Mouse (Mus musculus) G1E (cell line): ENCODE measurements around the gene Rassf1.

Source experiments
- CTCF ChIP-seq: IDR thresholded peaks from 2 replicates; pipeline ENCODE4 v1.5.1; 2012; ENCODE audit warnings: low read depth, low read length, inconsistent platforms, mixed read lengths
- GATA1 ChIP-seq: IDR thresholded peaks from 2 replicates; pipeline ENCODE4 v1.6.1; 2012; ENCODE audit warnings: borderline replicate concordance, low read length, inconsistent platforms, mixed read lengths
- TAL1 ChIP-seq: conservative IDR thresholded peaks from 2 replicates; pipeline ENCODE4 v1.6.1; 2012; ENCODE audit warnings: low read depth, low read length, inconsistent platforms, mixed read lengths

DNA sequence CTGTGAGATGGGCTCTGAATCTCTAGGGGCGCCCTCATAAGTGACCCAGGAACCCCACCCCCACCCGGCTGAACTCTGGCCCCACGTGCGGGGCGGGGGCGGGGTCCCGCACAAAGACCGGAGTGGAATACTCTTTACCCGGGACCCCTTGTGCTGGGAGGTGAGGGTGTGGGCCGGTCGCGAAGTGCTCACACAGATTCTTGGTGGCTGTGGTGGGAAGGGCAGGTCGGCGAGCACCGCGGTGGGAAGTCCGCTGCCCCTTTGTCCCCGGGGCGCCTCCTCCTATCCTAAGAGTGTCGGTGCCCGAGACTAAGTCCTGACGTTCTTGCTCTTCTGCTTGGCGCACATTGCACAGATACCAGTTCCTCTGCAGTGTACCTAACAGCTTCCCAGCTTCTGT is 17.9 kb downstream of the Rassf1 start:
- no peak for TF ChIP-seq TAL1
- TF ChIP-seq CTCF: no peak
- TF ChIP-seq GATA1: no peak
